Mouse (Mus musculus): ENCODE measurements at regions not wholly inside any gene's neighbourhood (a gene's known extent, or its start where the extent isn't known, plus 50 kb on each side); places are given as distances from the start of the nearest gene placed in this dataset.
"Not testable (repeated sequence)": the region's sequence is repeated elsewhere in the genome, so short reads cannot be mapped to it uniquely, and the experiment has no call there.

DNA sequence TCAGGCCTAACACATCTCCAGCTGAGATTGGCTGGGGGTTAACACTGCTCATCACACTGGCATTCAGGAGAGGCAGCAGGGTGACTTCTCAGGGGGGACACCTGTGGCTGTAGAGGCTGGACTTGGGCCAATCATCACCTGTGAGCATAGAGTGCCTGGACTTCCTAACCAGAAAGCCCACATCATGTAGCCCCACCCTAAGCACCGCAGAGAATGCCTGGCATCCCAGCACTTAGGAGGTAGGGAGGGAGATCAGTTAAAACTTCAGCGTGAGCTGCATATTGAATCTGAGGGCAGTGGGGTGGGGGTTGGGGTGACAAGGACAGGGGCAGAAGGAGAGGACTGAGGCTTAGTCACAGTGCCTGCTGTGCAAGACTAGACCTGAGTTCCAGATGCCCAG, 208.7 kb upstream of the Arid2 start:
- peaks cover 16% of the 10 kb centered on the region for H3K4me1 ChIP-seq
- H3K36me3 ChIP-seq: no peaks in the 10 kb centered on the region
- H3K27me3 ChIP-seq: peaks cover 8% of the 10 kb centered on the region; the same call in 1 of the 2 replicates
- no peak overlapping the region for H3K4me2 ChIP-seq
- WGBS: 56% methylated on average over 2 of the region's 2 CpGs
- H3K9ac ChIP-seq: no peak overlapping the region
- no peak for ATAC-seq (replicated peaks; ENCODE audit: low FRiP score)
- H3K4me3 ChIP-seq (replicated peaks): no peak overlapping the region
- H3K27ac ChIP-seq: no peak overlapping the region
- no peaks in the 10 kb centered on the region for H3K9me3 ChIP-seq (replicated peaks)

- no peak overlapping the region for H3K27ac ChIP-seq
- ATAC-seq (replicated peaks; ENCODE audit: low FRiP score): no peak
- no peak overlapping the region for H3K9ac ChIP-seq
- WGBS: 92% methylated on average over 9 of the region's 9 CpGs
- no peaks in the 10 kb centered on the region for H3K9me3 ChIP-seq (replicated peaks)
- no peaks in the 10 kb centered on the region for H3K4me1 ChIP-seq
- no peak overlapping the region for H3K4me2 ChIP-seq
- no peaks in the 10 kb centered on the region for H3K36me3 ChIP-seq
- H3K27me3 ChIP-seq: no peaks in the 10 kb centered on the region
- no peak overlapping the region for H3K4me3 ChIP-seq (replicated peaks)
These were observed 197.6 kb upstream of the Arid2 start for GRCm38 (mm10) chr15:96089676-96090075.

- no peak overlapping the region for H3K27ac ChIP-seq
- no peaks in the 10 kb centered on the region for H3K27me3 ChIP-seq
- no peak overlapping the region for H3K4me3 ChIP-seq (replicated peaks)
- no peaks in the 10 kb centered on the region for H3K36me3 ChIP-seq
- H3K4me1 ChIP-seq: peaks cover 10% of the 10 kb centered on the region
- H3K9me3 ChIP-seq (replicated peaks): no peaks in the 10 kb centered on the region
- H3K4me2 ChIP-seq: no peak overlapping the region
- no peak overlapping the region for H3K9ac ChIP-seq
- ATAC-seq (replicated peaks; ENCODE audit: low FRiP score): no peak
- WGBS: 82% methylated on average over 3 of the region's 3 CpGs
These were observed 190.9 kb upstream of the Arid2 start for GRCm38 (mm10) chr15:96096438-96096837.

DNA sequence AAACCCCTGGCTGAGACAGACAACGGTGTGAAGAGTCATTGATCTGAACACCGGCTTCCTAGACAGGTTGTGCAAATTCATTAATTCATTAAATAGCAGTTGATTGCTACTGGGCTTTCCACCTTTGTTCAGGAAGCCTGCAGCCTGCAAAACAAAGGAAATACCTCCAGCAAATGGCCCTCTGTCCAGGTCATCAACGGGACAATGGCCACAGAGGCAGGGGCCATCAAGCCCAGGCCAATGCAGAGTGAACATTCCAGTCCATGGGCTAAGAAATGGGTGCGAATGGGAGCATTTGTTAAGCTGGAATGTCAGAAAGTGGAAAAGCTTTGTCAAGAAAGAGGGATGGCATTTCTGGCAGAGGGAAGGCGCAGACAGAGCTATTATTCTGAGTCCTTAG, 188.5 kb upstream of the Arid2 start:
- H3K4me2 ChIP-seq: no peak overlapping the region
- no peak for ATAC-seq (replicated peaks; ENCODE audit: low FRiP score)
- WGBS: 74% methylated on average over 5 of the region's 5 CpGs
- H3K27ac ChIP-seq: no peak overlapping the region
- no peak overlapping the region for H3K9ac ChIP-seq
- H3K4me1 ChIP-seq: peaks cover 13% of the 10 kb centered on the region
- no peak overlapping the region for H3K4me3 ChIP-seq (replicated peaks)
- H3K9me3 ChIP-seq (replicated peaks): no peaks in the 10 kb centered on the region
- no peaks in the 10 kb centered on the region for H3K27me3 ChIP-seq
- no peaks in the 10 kb centered on the region for H3K36me3 ChIP-seq

DNA sequence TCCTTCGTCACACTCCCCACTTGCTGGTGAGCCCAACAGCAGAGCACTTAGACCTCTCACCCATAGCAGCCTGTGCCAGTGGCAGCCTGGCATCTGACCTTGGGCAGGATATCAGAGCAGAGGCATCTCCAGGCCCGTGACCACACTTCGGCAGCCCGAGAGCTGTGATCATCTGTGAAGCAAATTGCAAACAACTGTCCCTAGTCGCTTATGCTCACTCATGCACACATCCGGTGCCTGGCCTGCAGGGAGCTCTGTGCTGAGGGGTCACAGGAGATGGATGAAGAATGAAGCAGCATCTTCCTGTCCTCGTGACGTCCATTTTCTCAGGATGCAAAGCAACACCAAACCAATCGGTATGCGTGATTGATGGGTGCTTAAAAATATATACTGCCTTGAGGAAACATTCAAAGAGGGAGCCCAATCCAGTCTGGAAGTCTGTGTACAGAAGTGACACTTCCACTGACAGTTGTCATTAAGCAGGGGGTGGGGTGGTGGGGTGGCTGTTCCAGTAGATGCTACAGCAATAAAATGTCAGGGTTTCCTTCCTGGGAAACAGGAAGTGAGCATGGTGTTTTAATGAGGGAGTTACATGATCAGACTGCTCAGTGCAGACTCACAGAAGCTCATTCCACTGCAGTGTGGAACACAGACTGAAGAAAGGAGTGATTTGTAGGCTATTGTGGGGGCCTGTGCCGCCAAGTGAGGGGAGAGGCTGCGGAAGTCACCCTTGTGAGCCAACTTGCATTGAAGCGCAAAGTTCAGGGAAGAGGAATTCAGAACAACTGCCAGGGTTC, 187.3 kb upstream of the Arid2 start:
- 0 out of 2 replicates have a peak overlapping the region, but pooled peaks have one; percentile 10 for H3K4me2 ChIP-seq
- H3K27me3 ChIP-seq; H3K36me3 ChIP-seq; H3K9me3 ChIP-seq (replicated peaks); H3K4me3 ChIP-seq (replicated peaks); H3K9ac ChIP-seq: not testable (repeated sequence)
- peak overlapping the region; percentile 73 for H3K27ac ChIP-seq
- peak; percentile 73 for ATAC-seq (replicated peaks; ENCODE audit: low FRiP score)
- WGBS: 23% methylated on average over 11 of the region's 13 CpGs
- peaks cover 20% of the 10 kb centered on the region for H3K4me1 ChIP-seq

DNA sequence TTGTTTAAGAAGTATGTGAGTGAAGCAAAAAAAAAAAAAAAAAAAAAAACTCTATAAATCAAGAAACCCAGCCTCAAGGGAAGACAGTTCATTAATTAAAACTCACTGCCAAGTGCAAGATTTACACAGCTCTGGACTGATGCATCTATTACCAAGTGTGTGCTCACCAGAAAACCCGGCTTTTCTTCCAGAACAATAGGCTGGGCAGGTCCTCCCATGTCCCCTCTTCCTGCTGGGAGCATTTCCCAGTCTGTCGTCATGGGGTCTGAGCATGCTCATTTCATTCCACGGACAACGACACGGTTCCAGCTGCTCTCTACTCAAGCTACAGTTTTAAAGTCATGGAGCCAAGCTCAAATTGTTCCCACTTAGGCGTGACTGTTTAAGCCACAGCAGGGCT, 183.6 kb upstream of the Arid2 start:
- WGBS: 14% methylated on average over 6 of the region's 6 CpGs
- Histone ChIP-seq H3K9ac (no peak overlapping the region), H3K4me3 (replicated peaks) (no peak overlapping the region), H3K4me1 (peaks cover 20% of the 10 kb centered on the region), H3K27me3 (no peaks in the 10 kb centered on the region), H3K4me2 (no peak overlapping the region), H3K9me3 (replicated peaks) (no peaks in the 10 kb centered on the region), H3K27ac (peak overlapping the region; percentile 79), H3K36me3 (no peaks in the 10 kb centered on the region)
- ATAC-seq (replicated peaks; ENCODE audit: low FRiP score): peak; percentile 75

DNA sequence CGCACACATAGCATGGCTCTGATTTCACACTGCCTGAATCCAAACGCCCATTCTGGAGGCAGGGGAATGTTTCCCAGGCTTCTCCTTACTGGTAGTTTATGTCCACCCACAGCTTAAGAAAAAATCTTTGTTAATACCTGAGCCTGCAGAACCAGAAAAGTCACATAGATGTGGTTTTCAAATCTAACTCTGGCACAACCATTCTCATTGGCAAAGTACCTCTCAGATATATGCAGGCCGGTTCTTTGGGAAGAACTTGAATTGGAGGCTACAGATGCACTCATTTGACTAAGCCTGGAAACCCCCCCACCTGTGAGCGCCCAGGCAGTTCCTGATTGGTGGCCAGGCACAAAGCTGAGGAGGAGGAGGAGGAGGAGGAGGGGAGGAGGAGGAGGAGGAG, 179.8 kb upstream of the Arid2 start:
- peaks cover 7% of the 10 kb centered on the region; the same call in 1 of the 2 replicates for H3K9me3 ChIP-seq (replicated peaks)
- ATAC-seq (replicated peaks; ENCODE audit: low FRiP score): no peak
- no peak overlapping the region for H3K4me2 ChIP-seq
- H3K36me3 ChIP-seq: no peaks in the 10 kb centered on the region
- peaks cover 9% of the 10 kb centered on the region; the same call in 1 of the 2 replicates for H3K4me1 ChIP-seq
- H3K27ac ChIP-seq: no peak overlapping the region
- H3K4me3 ChIP-seq (replicated peaks): no peak overlapping the region
- 59% methylated on average over 4 of the region's 4 CpGs for WGBS
- no peak overlapping the region for H3K9ac ChIP-seq
- H3K27me3 ChIP-seq: no peaks in the 10 kb centered on the region

DNA sequence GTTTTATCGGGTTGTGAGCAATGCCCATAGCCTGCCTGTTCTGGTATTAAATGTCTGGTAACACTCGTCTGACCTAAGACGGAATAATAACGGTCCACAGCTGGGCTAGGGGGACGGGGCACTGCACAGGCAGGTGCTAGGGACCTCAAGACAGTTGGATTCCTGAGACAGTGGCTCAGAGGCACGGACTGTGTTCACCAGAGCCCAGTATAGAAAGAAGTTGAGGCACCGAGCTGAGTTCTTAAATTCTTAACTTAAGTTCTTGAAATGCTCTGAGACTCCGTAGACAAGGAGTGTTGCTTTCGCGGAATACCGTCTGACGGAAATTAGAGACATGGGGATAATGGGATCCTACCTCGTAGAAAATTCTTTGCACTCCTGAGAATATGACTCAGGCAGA, 174.2 kb upstream of the Arid2 start:
- Histone ChIP-seq H3K4me3 (replicated peaks) (no peak overlapping the region), H3K27ac (no peak overlapping the region), H3K9me3 (replicated peaks) (peaks cover 7% of the 10 kb centered on the region; the same call in 1 of the 2 replicates), H3K27me3 (peaks cover 6% of the 10 kb centered on the region; the same call in 1 of the 2 replicates), H3K36me3 (no peaks in the 10 kb centered on the region), H3K4me1 (0 out of 2 replicates have a peak, but pooled peaks cover 5% of the 10 kb centered on the region), H3K4me2 (no peak overlapping the region), H3K9ac (no peak overlapping the region)
- ATAC-seq (replicated peaks; ENCODE audit: low FRiP score): no peak
- WGBS: 74% methylated on average over 13 of the region's 13 CpGs

- 69% methylated on average over 9 of the region's 9 CpGs for WGBS
These were observed 172.7 kb upstream of the Arid2 start for GRCm38 (mm10) chr15:96114616-96115015.

DNA sequence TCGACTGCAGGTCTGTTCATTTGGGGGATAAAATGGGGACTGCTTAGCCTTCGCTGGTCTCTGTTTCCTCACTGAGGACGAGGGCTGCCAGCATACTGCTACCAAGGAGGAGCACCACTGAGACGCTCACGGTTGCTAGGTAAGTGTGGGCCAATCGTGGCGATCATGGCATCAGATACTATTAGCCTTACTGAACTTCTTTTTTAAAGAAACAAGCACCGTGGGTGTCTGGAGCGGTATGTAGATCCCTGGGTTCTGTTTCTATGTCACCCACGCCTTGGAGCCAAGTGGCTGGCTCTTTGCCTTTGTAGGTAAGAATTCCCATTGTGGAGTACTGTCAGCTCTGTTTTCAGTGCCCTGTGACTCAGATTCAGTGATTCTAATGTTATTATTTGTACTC, 172.1 kb upstream of the Arid2 start:
- no peak overlapping the region for H3K4me3 ChIP-seq (replicated peaks)
- no peaks in the 10 kb centered on the region for H3K36me3 ChIP-seq
- 55% methylated on average over 10 of the region's 10 CpGs for WGBS

More at GRCm38 (mm10) chr15:96114616-96115015, 172.7 kb upstream of the Arid2 start:
- Histone ChIP-seq H3K27ac (no peak overlapping the region), H3K27me3 (peaks cover 6% of the 10 kb centered on the region; the same call in 1 of the 2 replicates), H3K4me3 (replicated peaks) (no peak overlapping the region), H3K9ac (no peak overlapping the region), H3K9me3 (replicated peaks) (peaks cover 2% of the 10 kb centered on the region; the same call in 1 of the 2 replicates), H3K36me3 (no peaks in the 10 kb centered on the region), H3K4me2 (no peak overlapping the region), H3K4me1 (0 out of 2 replicates have a peak, but pooled peaks cover 5% of the 10 kb centered on the region)
- ATAC-seq (replicated peaks; ENCODE audit: low FRiP score): no peak

DNA sequence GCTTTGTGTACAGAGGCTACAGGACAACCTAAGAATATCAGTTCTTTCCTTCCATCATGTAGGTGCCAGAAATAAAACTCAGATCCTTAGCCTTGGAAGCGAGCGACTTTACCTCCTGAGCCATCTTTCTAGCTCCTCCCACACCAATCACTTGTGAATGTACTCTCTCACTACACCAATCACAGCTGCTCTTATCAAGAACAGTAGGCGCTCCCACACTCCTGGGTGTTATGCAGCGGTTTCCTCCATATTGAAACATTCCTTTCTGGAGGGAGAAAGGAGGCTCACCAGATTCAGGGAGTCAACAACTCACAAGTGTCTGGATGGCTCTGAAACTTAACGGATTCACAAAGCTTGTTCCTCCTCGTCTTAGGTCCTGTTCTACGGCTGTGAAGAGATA, 168.1 kb upstream of the Arid2 start:
- Histone ChIP-seq H3K36me3 (no peaks in the 10 kb centered on the region), H3K27ac (no peak overlapping the region), H3K4me1 (0 out of 2 replicates have a peak, but pooled peaks cover 2% of the 10 kb centered on the region), H3K4me3 (replicated peaks) (no peak overlapping the region), H3K9ac (no peak overlapping the region), H3K27me3 (peaks cover 6% of the 10 kb centered on the region; the same call in 1 of the 2 replicates), H3K9me3 (replicated peaks) (no peaks in the 10 kb centered on the region), H3K4me2 (no peak overlapping the region)
- no peak for ATAC-seq (replicated peaks; ENCODE audit: low FRiP score)
- 93% methylated on average over 7 of the region's 7 CpGs for WGBS

More for the DNA sequence above, 172.1 kb upstream of the Arid2 start:
- no peak overlapping the region for H3K9ac ChIP-seq
- H3K4me2 ChIP-seq: no peak overlapping the region
- no peaks in the 10 kb centered on the region for H3K9me3 ChIP-seq (replicated peaks)
- ATAC-seq (replicated peaks; ENCODE audit: low FRiP score): no peak
- H3K27me3 ChIP-seq: peaks cover 6% of the 10 kb centered on the region; the same call in 1 of the 2 replicates
- no peak overlapping the region for H3K27ac ChIP-seq
- H3K4me1 ChIP-seq: 0 out of 2 replicates have a peak, but pooled peaks cover 5% of the 10 kb centered on the region

- WGBS: 74% methylated on average over 6 of the region's 6 CpGs
- Histone ChIP-seq H3K27ac (no peak overlapping the region), H3K4me2 (no peak overlapping the region), H3K4me3 (replicated peaks) (no peak overlapping the region), H3K9ac (no peak overlapping the region), H3K9me3 (replicated peaks) (no peaks in the 10 kb centered on the region), H3K27me3 (no peaks in the 10 kb centered on the region), H3K36me3 (no peaks in the 10 kb centered on the region), H3K4me1 (no peaks in the 10 kb centered on the region)
- no peak for ATAC-seq (replicated peaks; ENCODE audit: low FRiP score)
These were observed 162.9 kb upstream of the Arid2 start for GRCm38 (mm10) chr15:96124397-96124796.

Measured in kidney, embryonic 15.5 days (tissue).